Mouse (Mus musculus) spleen, postnatal 36 days (tissue): ENCODE measurements around the gene Arsj.

Source experiments
- DNase-seq, 2 experiments: peaks; one replicate each; pipeline ENCODE4 v3.0.0; 2022; ENCODE audit warnings: low spot score in 2 of 2, mixed read lengths in 1 of 2

Gene Arsj

DNA sequence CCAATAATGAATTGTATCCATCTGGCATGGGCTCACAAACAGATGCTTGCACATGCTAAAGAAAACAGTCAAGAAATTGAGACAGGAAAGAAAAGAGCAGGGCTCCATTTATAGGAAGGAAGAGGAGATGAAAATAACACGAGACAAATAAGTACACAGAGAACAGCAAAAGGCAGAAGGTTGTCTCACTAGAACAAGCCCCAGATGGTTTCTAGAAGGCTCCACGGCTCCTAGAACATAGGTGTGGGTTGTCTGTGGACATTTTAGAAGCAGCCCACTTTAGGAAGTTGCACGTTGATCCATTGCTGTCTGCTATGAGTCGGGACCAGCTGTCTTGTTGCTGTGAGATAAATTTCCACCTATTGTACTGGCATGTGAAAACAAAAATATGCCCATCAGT is 37.2 kb downstream of the Arsj start:
- DNase-seq, result no peak

DNA sequence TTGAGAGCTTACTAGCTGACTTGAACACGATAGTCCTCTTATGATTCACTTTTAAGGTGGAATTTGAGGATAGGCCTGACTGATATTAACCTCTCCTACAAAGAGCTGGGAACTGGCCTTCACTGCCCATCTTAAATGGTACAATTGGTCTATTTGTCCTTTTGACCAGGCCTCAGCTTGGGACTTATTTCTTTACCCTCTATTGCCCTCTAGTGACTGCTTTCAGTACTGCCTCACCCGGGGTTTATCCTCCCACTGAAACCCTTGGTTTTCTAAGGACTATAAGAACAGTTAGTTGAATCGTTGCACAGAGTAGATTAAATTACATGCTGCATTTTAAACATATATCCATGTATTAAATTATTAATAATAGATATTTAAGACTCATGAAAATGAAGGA is 39.4 kb downstream of the Arsj start:
- DNase-seq, result peak; percentile 4 to 25

DNA sequence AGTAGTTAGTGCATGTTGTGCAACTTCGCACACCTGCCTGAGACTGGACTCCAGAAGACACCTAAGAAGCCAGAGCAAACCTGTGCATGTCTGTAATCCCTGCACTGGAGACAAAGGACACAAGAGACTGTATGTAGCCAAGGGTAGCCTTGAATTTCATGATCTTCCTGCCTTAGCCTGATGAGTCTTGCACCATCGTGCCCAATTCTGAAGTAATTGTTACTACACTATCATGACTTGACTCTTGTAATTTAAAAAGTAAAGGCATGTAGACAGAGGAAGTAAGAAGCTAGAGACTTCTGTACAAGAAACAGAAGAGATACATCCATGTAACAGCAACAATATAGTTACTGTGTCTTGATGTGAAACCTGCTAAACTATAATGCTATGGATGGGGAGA is 40.7 kb downstream of the Arsj start:
- no peak for DNase-seq

DNA sequence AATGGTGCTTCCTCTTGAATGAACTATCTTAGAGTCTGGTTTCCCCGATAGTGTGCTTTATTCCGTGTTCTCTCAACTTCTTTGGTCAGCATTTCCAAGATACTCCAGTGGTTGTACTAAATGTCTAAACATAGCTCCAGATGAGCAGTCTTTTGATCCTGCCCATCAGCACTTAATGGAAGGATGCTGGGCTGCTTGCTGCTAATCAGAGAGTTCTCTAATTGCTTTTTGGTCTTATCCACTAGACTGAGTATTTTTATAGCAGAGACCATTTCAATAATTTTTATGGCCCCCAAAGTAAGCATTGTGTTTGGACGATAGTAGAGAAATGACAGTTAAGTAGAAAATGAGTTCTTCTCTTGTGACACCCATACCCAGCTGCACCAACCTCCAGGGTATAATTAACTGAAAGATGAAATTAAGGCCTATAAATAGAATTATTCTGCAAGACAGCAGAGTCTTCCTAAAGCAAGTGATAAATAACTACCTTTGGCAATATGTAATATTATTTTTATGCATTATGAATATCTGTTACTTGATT is 67.1 kb downstream of the Arsj start:
- DNase-seq, result no peak

DNA sequence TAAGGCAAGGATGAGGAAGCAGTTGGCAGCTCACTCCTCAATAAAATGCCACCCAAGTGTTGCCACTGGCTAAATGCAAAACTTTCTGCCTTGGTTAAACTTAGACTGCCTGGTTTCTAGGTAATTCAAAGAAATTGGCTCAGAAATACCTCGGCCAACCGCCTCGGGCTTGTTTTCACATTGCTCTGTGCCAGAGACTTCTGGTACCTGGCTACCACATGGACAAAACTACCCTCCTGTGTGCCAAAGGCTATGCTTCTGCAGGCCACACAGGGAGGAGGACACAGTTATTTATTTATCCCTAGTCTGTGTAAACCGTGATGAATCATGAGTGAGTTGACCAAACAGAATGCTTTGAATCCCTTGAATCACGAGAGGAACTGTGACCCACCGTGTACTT is 75.8 kb downstream of the Arsj start:
- DNase-seq, result no peak

DNA sequence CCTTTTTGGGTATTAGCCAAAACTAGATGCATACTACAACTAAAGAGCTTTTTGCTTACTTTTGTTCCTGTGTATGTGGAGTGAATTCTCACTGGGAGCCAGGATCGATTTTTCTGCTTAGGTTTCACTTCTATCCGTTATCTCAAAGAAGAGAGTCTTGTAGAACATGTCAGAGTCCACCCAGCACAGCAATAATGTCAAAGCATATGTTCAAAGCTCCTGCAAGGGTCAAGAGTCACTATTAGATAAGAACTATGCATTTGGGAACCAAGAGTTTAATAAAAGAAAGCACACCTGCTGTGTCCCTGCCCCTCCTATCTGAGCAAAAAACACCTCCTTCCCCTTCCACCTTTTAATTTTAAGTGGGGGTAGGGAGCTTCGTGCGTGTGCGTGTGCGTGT is 85.6 kb downstream of the Arsj start:
- DNase-seq, result no peak

DNA sequence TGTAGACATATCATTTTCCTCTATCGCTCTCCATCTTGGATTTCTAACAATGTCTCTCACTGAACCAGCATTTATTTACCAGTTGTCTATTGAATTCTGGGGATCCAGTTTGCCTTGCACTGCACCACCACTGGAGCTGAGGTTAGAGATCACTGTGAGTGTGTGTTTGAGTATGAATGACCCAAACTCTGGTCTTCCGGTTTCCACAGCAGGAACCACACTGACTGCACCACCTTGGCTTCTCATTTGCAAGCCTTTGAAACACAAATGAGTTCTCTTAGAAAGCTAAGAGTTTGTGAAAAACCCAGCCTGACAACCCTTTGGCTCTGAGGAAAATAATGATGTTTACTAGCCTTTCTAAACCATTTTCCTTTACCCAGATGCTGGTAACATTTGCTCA is 86.0 kb downstream of the Arsj start:
- no peak for DNase-seq

DNA sequence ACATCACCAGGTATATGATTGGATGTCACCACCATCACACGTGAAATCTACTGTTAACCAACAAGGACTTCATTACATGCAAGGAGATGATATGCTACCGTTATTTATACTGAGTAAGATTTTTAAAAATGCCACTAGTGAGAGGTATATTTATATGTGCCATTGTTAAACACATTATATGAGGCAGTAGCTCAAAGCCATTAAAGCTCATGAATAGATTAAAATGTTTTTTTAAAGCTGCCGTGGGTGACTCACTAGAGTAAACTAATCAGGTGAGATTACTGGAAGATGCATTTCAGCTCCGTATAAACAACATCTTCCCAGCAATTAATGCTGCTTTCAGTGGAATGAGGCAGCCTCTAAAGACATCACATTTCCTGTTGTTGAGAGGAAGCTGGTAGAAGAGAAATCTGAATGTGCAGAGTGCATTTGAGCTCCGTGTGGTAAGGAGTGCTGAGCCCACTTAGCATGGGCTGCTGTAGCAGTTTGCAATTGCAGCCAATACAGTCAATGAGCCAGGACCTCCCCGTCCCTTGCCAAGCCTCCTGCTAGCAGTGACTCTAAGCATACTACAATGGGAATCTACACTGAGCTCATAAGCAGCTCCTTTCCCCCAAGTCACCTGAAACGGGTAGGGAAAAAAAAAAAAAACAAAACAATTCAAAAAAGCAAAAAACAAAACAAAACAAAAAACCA is 92.5 kb downstream of the Arsj start:
- no peak for DNase-seq

DNA sequence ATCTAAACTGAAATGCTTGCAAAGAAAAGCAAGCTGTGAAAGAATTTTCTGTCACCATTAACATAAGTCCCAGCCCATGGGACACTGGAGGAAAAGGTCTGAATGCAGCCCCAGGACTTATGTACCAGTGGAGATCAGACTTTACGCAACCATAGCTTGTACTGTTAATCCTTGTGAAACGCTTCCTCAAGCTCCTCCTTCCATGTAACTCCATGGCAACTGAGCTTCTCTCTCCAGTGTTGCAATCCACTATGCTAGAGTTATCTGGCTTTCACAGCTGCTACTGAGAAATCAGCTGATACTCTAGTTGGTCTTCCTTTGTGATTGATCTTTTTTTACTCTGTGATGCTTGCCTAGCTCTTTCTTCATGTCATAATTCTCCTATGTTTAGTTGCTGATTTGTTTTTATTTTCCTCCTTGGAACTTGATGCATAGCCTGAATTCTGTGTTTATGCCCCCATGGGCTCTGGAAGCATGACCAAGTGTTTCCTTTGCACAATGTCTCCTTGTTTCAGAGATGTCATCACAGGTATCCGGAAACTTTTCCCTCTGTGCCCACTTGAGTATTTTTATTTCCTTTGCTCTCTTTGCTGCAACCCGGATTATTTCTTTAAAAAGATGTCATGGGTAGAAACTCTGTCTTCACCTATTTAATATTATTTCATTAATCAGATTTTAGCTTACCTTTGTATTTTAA is 99.8 kb downstream of the Arsj start:
- no peak for DNase-seq

DNA sequence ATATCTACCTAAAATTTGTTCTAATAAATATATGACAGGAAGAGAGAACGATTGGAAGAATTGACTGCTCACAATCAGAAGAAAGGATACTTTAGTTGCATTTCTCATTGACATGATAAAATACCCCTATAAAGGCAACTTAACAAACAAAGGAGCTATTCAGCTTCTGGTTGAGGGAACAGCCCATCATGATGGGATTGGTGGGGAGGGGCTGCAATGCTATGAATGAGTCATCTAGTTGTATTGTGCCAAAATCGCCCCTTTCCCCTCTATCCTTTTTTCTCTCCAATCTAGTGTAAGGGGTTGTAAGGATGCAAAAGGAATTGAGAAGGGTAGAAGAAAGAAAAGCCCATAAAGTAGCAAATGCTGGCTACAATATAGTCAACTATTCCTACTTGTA is 100.8 kb downstream of the Arsj start:
- DNase-seq, result no peak
